ENCODE assay signal across 21 mouse cellular contexts in genomic region chr9:66616858-66617257, GRCm38 (mm10). TPM values are rescaled to one million over a fixed set of nuclear protein-coding genes. Genes with fewer than 3 reads are reported as not detected.
DNase-seq lines count a peak whose midpoint lies in the region; ATAC-seq lines count a peak whose summit lies in the region.
"Had no signal": no experiment of that assay in that cellular context is flagged by ENCODE, and none has a peak within 500 bp of the region (broad histone marks: within the 10 kb centered on the region; RNA-seq: fewer than 3 reads in every experiment).

No protein-coding gene starts in this region.

- H3K9ac ChIP-seq in liver, embryonic 11.5 days (ENCODE audit: low read depth, low read length) = no peak overlapping the region
- H3K9ac ChIP-seq: embryonic facial prominence, embryonic 12.5 days; forebrain, embryonic 15.5 days; hindbrain, embryonic 13.5 days had no signal

- WGBS in liver, embryonic 11.5 days = 31% methylated on average over 4 of the region's 4 CpGs

- DNase-seq in thymus, postnatal 14 days = peak; percentile 40
- no peak for DNase-seq in thymus, postnatal 4 days
- DNase-seq in induced T-regulatory cell, adult 2 months (ENCODE audit: low read depth) = peak; percentile 45
- DNase-seq in ovary, postnatal 14 days (ENCODE audit: low spot score) = no peak
- DNase-seq in liver, embryonic 11.5 days (ENCODE audit: low spot score) = no peak
- no peak for DNase-seq in kidney, postnatal 25 days
- DNase-seq: adrenal gland, adult 8-10 months; adrenal gland, postnatal 36 days; B cell, adult 2 months; cerebellum, adult 2 months; cerebellum, postnatal 25 days; gastrocnemius, postnatal 36 days; heart, adult 18-20 months; heart, postnatal 10 days; heart, postnatal 4 days had no signal

- H3K4me1 ChIP-seq in liver, embryonic 11.5 days (replicated peaks; ENCODE audit: control insufficient read depth, insufficient read depth, low read length) = peaks cover 32% of the 10 kb centered on the region

- no peak overlapping the region for H3K4me3 ChIP-seq in liver, embryonic 11.5 days (ENCODE audit: low read depth, low read length)
- H3K4me3 ChIP-seq: embryonic facial prominence, embryonic 12.5 days; forebrain, embryonic 15.5 days; heart, embryonic 10.5 days; hindbrain, embryonic 13.5 days had no signal

- H3K9me3 ChIP-seq in liver, embryonic 11.5 days (ENCODE audit: control insufficient read depth, low read length) = no peaks in the 10 kb centered on the region
- H3K9me3 ChIP-seq: embryonic facial prominence, embryonic 12.5 days; forebrain, embryonic 15.5 days; heart, embryonic 10.5 days; hindbrain, embryonic 13.5 days had no signal

- H3K36me3 ChIP-seq in liver, embryonic 11.5 days (ENCODE audit: control insufficient read depth, insufficient read depth, low read length) = no peaks in the 10 kb centered on the region
- H3K36me3 ChIP-seq: embryonic facial prominence, embryonic 12.5 days; forebrain, embryonic 15.5 days; heart, embryonic 10.5 days; hindbrain, embryonic 13.5 days had no signal

- no peaks in the 10 kb centered on the region for H3K27me3 ChIP-seq in liver, embryonic 11.5 days (replicated peaks; ENCODE audit: control insufficient read depth, insufficient read depth, low read length)
- H3K27me3 ChIP-seq: CH12.LX; embryonic facial prominence, embryonic 12.5 days; forebrain, embryonic 15.5 days; hindbrain, embryonic 13.5 days had no signal

- H3K27ac ChIP-seq in liver, embryonic 11.5 days (ENCODE audit: low read depth, low read length) = no peak overlapping the region
- H3K27ac ChIP-seq: embryonic facial prominence, embryonic 12.5 days; forebrain, embryonic 15.5 days; heart, embryonic 10.5 days; hindbrain, embryonic 13.5 days had no signal

- H3K4me2 ChIP-seq in liver, embryonic 11.5 days = no peak overlapping the region
- H3K4me2 ChIP-seq: embryonic facial prominence, embryonic 12.5 days; forebrain, embryonic 15.5 days; hindbrain, embryonic 13.5 days had no signal

- 0 out of 2 replicates have a peak, but pooled peaks have one; percentile 13 for ATAC-seq in megakaryocyte progenitor cell, adult 5-6 weeks (replicated peaks; ENCODE audit: poor library complexity)
- no peak for ATAC-seq in liver, embryonic 11.5 days (replicated peaks; ENCODE audit: low FRiP score)
- ATAC-seq: forebrain, embryonic 15.5 days had no signal

RNA-seq across cellular contexts. Expression of gene Usp3, which starts 23.9 kb away (rescaled TPM):
- total RNA-seq in megakaryocyte progenitor cell, adult 5-6 weeks (2015) = 62.6 and 71.6 TPM in 2 replicates
- 43.6 and 48.9 TPM in 2 replicates for total RNA-seq in megakaryocyte progenitor cell, adult 5-6 weeks (2017)
- polyA plus RNA-seq in liver, embryonic 11.5 days (2014; fragmentation: Nextera tagmentation; extraction: Ambion mirVana) = 32.8 and 33.1 TPM in 2 replicates

Comparison
In these comparisons a context has a peak if more than half of its experiments do, and no peak if none do; other contexts are left out.
1. DNase-seq: peak in thymus, postnatal 14 days (single experiment) and induced T-regulatory cell, adult 2 months (single experiment); none in thymus, postnatal 4 days (single experiment), ovary, postnatal 14 days (single experiment), liver, embryonic 11.5 days (single experiment) and kidney, postnatal 25 days (0 of 2).